Mouse (Mus musculus) CH12.LX (cell line): ENCODE measurements around the gene Ankrd35. TPM values are rescaled to one million over a fixed set of nuclear protein-coding genes. Genes with fewer than 3 reads are reported as not detected.

ENCODE experiments used
- DNase-seq: peaks from one replicate; pipeline ENCODE4 v3.0.0-alpha.2; 2013; ENCODE audit errors: extremely low read depth
- H3K27ac ChIP-seq: 2 replicates; pipeline ENCODE4 v1.5.1; 2012; ENCODE audit warnings: low read depth, mild to moderate bottlenecking, control low read depth, moderate library complexity; ENCODE audit not compliant: insufficient read depth
- H3K27me3 ChIP-seq: replicated peaks from 2 replicates; pipeline ENCODE3; 2012; ENCODE audit warnings: inconsistent platforms
- H3K36me3 ChIP-seq, 2 experiments: replicated peaks in 1 of 2; 2 replicates each; pipeline versions ENCODE3 to v1.6.1; 2012; ENCODE audit warnings: inconsistent platforms in 1 of 2, low read length in 1 of 2, mild to moderate bottlenecking in 1 of 2, mixed read lengths in 1 of 2, moderate library complexity in 1 of 2; ENCODE audit not compliant: control insufficient read depth in 1 of 2, insufficient read depth in 1 of 2
- H3K4me1 ChIP-seq, 2 experiments: 2 replicates each; pipeline ENCODE4 v1.6.1; 2012; ENCODE audit warnings: inconsistent platforms in 1 of 2, moderate library complexity in 1 of 2; ENCODE audit not compliant: insufficient read depth in 2 of 2, control insufficient read depth in 1 of 2
- H3K4me2 ChIP-seq: 2 replicates; pipeline ENCODE4 v1.6.1; 2012; ENCODE audit warnings: low read depth, mild to moderate bottlenecking, control low read depth; ENCODE audit not compliant: poor library complexity, insufficient read depth, severe bottlenecking
- H3K4me3 ChIP-seq, 3 experiments: fragments of 150-350 bp in 1 of 3; sonication (generic) in 1 of 3; replicated peaks in 1 of 3; 2 replicates each; pipeline versions ENCODE3 to v1.5.1; 2011 to 2012; ENCODE audit warnings: low read depth in 2 of 3, low read length in 2 of 3, mild to moderate bottlenecking in 2 of 3, moderate library complexity in 2 of 3, control low read depth in 1 of 3, improper control_type of control experiment in 1 of 3, inconsistent platforms in 1 of 3, mixed read lengths in 1 of 3; ENCODE audit not compliant: poor library complexity in 1 of 3
- H3K79me2 ChIP-seq: replicated peaks from 2 replicates; pipeline ENCODE4 v1.6.1; 2012; ENCODE audit warnings: mild to moderate bottlenecking, moderate library complexity; ENCODE audit not compliant: control insufficient read depth, poor library complexity, insufficient read depth, severe bottlenecking; ENCODE audit errors: extremely low read depth
- H3K9ac ChIP-seq: 2 replicates; pipeline ENCODE4 v1.6.1; 2012; ENCODE audit warnings: low read depth, mild to moderate bottlenecking, control low read depth, moderate library complexity; ENCODE audit not compliant: insufficient read depth
- H3K9me3 ChIP-seq: replicated peaks from 2 replicates; pipeline ENCODE3; 2012; ENCODE audit warnings: low read length, inconsistent platforms, mixed read lengths
- CHD1 ChIP-seq: IDR thresholded peaks from 2 replicates; pipeline ENCODE4 v1.6.1; 2012; ENCODE audit warnings: low read depth, low read length, improper control_type of control experiment, inconsistent platforms
- CTCF ChIP-seq, 2 experiments: IDR thresholded peaks in 1 of 2; conservative IDR thresholded peaks in 1 of 2; 2 replicates each; pipeline ENCODE4 v1.5.1; 2011 to 2012; ENCODE audit warnings: low read depth in 2 of 2, low read length in 2 of 2, improper control_type of control experiment in 1 of 2, inconsistent platforms in 1 of 2, mild to moderate bottlenecking in 1 of 2, moderate library complexity in 1 of 2
- E2F4 ChIP-seq: IDR thresholded peaks from 2 replicates; pipeline ENCODE4 v1.6.1; 2011; ENCODE audit warnings: low read depth, low read length, improper control_type of control experiment; ENCODE audit not compliant: insufficient replicate concordance
- EP300 ChIP-seq: IDR thresholded peaks from 2 replicates; pipeline ENCODE4 v1.6.1; 2011; ENCODE audit warnings: low read length, improper control_type of control experiment
- ETS1 ChIP-seq: conservative IDR thresholded peaks from 2 replicates; pipeline ENCODE4 v1.6.1; 2012; ENCODE audit warnings: low read depth, mild to moderate bottlenecking, inconsistent platforms, low read length, improper control_type of control experiment, moderate library complexity
- GABPA ChIP-seq: IDR thresholded peaks from 2 replicates; pipeline ENCODE4 v1.6.1; 2012; ENCODE audit warnings: low read depth, low read length, improper control_type of control experiment, inconsistent platforms; ENCODE audit not compliant: insufficient replicate concordance
- JUN ChIP-seq: IDR thresholded peaks from 2 replicates; pipeline ENCODE4 v1.6.1; 2011; ENCODE audit warnings: low read depth, mild to moderate bottlenecking, low read length, improper control_type of control experiment, moderate library complexity; ENCODE audit not compliant: insufficient read depth
- JUND ChIP-seq: conservative IDR thresholded peaks from 2 replicates; pipeline ENCODE4 v1.6.1; 2011; ENCODE audit warnings: low read depth, low read length, improper control_type of control experiment
- MAX ChIP-seq: IDR thresholded peaks from 2 replicates; pipeline ENCODE4 v1.6.1; 2011; ENCODE audit warnings: low read length, improper control_type of control experiment
- MAZ ChIP-seq: IDR thresholded peaks from 2 replicates; pipeline ENCODE4 v1.6.1; 2012; ENCODE audit warnings: low read depth, mild to moderate bottlenecking, inconsistent platforms, low read length, improper control_type of control experiment, moderate library complexity
- MEF2A ChIP-seq: IDR thresholded peaks from 2 replicates; pipeline ENCODE4 v1.6.1; 2014; ENCODE audit warnings: low read depth, mild to moderate bottlenecking, inconsistent platforms, low read length, improper control_type of control experiment, borderline replicate concordance
- MXI1 ChIP-seq: IDR thresholded peaks from 2 replicates; pipeline ENCODE4 v1.6.1; 2011; ENCODE audit warnings: mild to moderate bottlenecking, low read depth, low read length, improper control_type of control experiment
- PAX5 ChIP-seq: IDR thresholded peaks from 2 replicates; pipeline ENCODE4 v1.6.1; 2012; ENCODE audit warnings: low read length, inconsistent platforms, mixed read lengths
- POLR2A ChIP-seq: IDR thresholded peaks from 2 replicates; pipeline ENCODE4 v1.6.1; 2011; ENCODE audit warnings: low read depth, mild to moderate bottlenecking, improper control_type of control experiment, low read length
- POLR2AphosphoS2 ChIP-seq: IDR thresholded peaks from 2 replicates; pipeline ENCODE4 v1.6.1; 2011; ENCODE audit warnings: low read depth, low read length, improper control_type of control experiment
- RAD21 ChIP-seq: IDR thresholded peaks from 2 replicates; pipeline ENCODE4 v1.6.1; 2011; ENCODE audit warnings: low read depth, mild to moderate bottlenecking, low read length, improper control_type of control experiment, moderate library complexity
- RCOR1 ChIP-seq: conservative IDR thresholded peaks from 2 replicates; pipeline ENCODE4 v1.6.1; 2012; ENCODE audit warnings: low read depth, mild to moderate bottlenecking, inconsistent platforms, low read length, improper control_type of control experiment
- SIN3A ChIP-seq: IDR thresholded peaks from 2 replicates; pipeline ENCODE4 v1.6.1; 2012; ENCODE audit warnings: low read length, improper control_type of control experiment, inconsistent platforms
- SMC3 ChIP-seq: IDR thresholded peaks from 2 replicates; pipeline ENCODE4 v1.6.1; 2011; ENCODE audit warnings: low read depth, low read length, improper control_type of control experiment
- TCF12 ChIP-seq: IDR thresholded peaks from 2 replicates; pipeline ENCODE4 v1.6.1; 2014; ENCODE audit warnings: low read depth, mild to moderate bottlenecking, inconsistent platforms, low read length, improper control_type of control experiment
- UBTF ChIP-seq: IDR thresholded peaks from 2 replicates; pipeline ENCODE4 v1.6.1; 2012; ENCODE audit warnings: low read depth, mild to moderate bottlenecking, inconsistent platforms, low read length, improper control_type of control experiment, moderate library complexity
- ZC3H11A ChIP-seq: IDR thresholded peaks from 2 replicates; pipeline ENCODE4 v1.6.1; 2012; ENCODE audit warnings: low read depth, mild to moderate bottlenecking, inconsistent platforms, low read length, improper control_type of control experiment
- ZKSCAN1 ChIP-seq: IDR thresholded peaks from 2 replicates; pipeline ENCODE4 v1.6.1; 2012; ENCODE audit warnings: low read depth, inconsistent platforms, low read length, improper control_type of control experiment, borderline replicate concordance
- ZMIZ1 ChIP-seq: IDR thresholded peaks from 2 replicates; pipeline ENCODE4 v1.6.1; 2012; ENCODE audit warnings: low read depth, mild to moderate bottlenecking, inconsistent platforms, low read length, improper control_type of control experiment
- ZNF384 ChIP-seq: IDR thresholded peaks from 2 replicates; pipeline ENCODE4 v1.6.1; 2012; ENCODE audit warnings: low read depth, low read length, improper control_type of control experiment, inconsistent platforms
- dilution Hi-C: fragments of 300-500 bp; cut with MboI; formaldehyde crosslinking; loops from 2 replicates; pipeline ENCODE4 v1.14.3; 2020; ENCODE audit warnings: low sequenced_read_pairs; ENCODE audit not compliant: extremely low pct_unique_long_range_greater_than_20kb, extremely low pct_ligation_motif_present
- in situ Hi-C: fragments of 300-500 bp; cut with MboI; formaldehyde crosslinking; loops from 3 replicates; pipeline ENCODE4 v1.14.3; 2019; ENCODE audit warnings: low sequenced_read_pairs, low pct_ligation_motif_present, low pct_unique_long_range_greater_than_20kb, mixed read lengths
- polyA plus RNA-seq: library from polyadenylated mRNA; unstranded; fragments of >175 nt; gene quantifications from 2 replicates; pipeline ENCODE4 v1.2.1, GENCODE M21; 2012; ENCODE audit warnings: low read depth; ENCODE audit not compliant: insufficient read length
- total RNA-seq, 2 experiments: library from RNA; depleted of rRNA; stranded (reverse); fragments of 300-350 nt in 1 of 2; fragments of >200 nt in 1 of 2; gene quantifications; 2 replicates each; pipeline ENCODE4 v1.2.3; 2012 to 2014

Ankrd35 gene
- total and polyA plus RNA-seq, 3 experiments, result 0.78 to 11.2 (median 1.9) TPM

DNA sequence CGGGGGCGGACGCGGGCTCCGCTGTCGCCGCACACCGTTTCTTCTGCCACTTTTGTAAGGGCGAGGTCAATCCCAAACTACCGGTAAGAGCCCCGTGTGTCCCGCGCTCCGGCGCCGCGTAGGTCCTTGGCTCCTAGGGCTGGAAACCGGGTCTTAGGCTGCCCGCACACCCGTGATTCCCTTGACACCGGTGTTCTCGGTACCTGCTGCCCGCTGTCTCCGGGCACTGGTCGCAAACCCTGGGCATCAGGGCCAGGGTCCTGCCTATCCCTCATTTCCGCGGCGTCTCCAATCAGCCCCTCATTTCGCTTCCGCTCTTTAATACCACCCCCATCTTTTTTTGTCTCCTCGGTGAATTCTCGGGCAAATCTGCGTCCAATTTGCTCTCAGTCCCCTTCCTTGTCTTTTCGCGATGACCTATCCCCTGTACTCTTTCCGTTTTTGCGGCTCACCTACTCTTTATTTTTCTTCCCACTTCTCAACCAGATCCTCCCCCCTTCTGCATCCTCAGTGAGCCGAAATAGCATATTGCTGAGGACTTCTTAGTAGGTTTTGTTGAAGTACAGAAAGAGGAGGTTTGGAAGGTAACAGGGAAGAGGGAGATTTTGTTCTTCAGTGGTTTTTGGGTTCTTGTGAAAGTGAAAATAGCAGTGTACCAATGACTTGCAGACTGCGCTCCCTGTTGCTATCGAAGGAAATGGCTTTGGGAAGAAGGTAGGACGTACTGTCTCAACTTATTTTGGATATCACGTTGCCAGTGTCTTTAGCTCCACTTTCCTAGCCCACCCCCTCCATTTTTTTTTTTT, 58.1 kb downstream of the Ankrd35 start:
- in situ Hi-C loops, result no loop called here
- peak overlapping the region; percentile 98 for H3K9ac ChIP-seq
- peak overlapping the region; percentile 82 to 96 (median 91) for H3K4me3 ChIP-seq
- DNase-seq, result peak; percentile 42
- peak overlapping the region; percentile 74 for H3K27ac ChIP-seq
- TF ChIP-seq ZMIZ1 (no peak), MAZ (no peak), GABPA (no peak), POLR2A (no peak), JUN (no peak), MEF2A (no peak), JUND (no peak), UBTF (peak; percentile 52; the same call in 1 of the 2 replicates), ZC3H11A (no peak), TCF12 (no peak), CTCF (conservative IDR thresholded peaks at IDR 0.05 in 1 of 2, IDR thresholded peaks at IDR 0.05 in 1 of 2; ENCODE audit: low read depth in 2 of 2, low read length in 2 of 2) (no peak), POLR2AphosphoS2 (no peak), PAX5 (no peak), ZNF384 (no peak), E2F4 (no peak), SIN3A (peak; percentile 8; the same call in 1 of the 2 replicates), EP300 (0 out of 2 replicates have a peak, but pooled peaks have one; percentile 1), CHD1 (no peak), RAD21 (no peak), MAX (no peak), SMC3 (no peak), MXI1 (no peak), RCOR1 (no peak), ETS1 (no peak), ZKSCAN1 (no peak)
- dilution Hi-C loops, result no loop called here
- peaks cover 13 to 33% of the 10 kb centered on the region in 2 experiments for H3K36me3 ChIP-seq
- no peaks in the 10 kb centered on the region for H3K27me3 ChIP-seq
- peaks cover 7 to 44% of the 10 kb centered on the region in 2 experiments for H3K4me1 ChIP-seq
- H3K4me2 ChIP-seq, result peak overlapping the region; percentile 99
- H3K9me3 ChIP-seq, result no peaks in the 10 kb centered on the region
- peaks cover 62% of the 10 kb centered on the region for H3K79me2 ChIP-seq
